Mouse (Mus musculus) small intestine, adult 2 months (tissue): ENCODE results near the gene Rps6ka3. TPM values are rescaled to one million over a fixed set of nuclear protein-coding genes. Genes with fewer than 3 reads are reported as not detected.

Experiments
- H3K27ac ChIP-seq: fragments of 200-500 bp; 2 replicates; pipeline ENCODE4 v1.5.1; 2012; ENCODE audit warnings: low read depth, low read length, control low read depth, inconsistent platforms; ENCODE audit not compliant: insufficient read depth
- H3K27me3 ChIP-seq: fragments of 200-500 bp; 2 replicates; pipeline ENCODE4 v1.6.1; 2012; ENCODE audit warnings: mild to moderate bottlenecking, moderate library complexity, low read length, inconsistent platforms; ENCODE audit not compliant: control insufficient read depth, insufficient read depth
- H3K36me3 ChIP-seq: fragments of 200-500 bp; 2 replicates; pipeline ENCODE4 v1.6.1; 2012; ENCODE audit warnings: mild to moderate bottlenecking, low read length, control low read depth, inconsistent platforms; ENCODE audit not compliant: control insufficient read depth, insufficient read depth
- H3K4me1 ChIP-seq: fragments of 200-500 bp; 2 replicates; pipeline ENCODE4 v1.6.1; 2012; ENCODE audit warnings: low read length, inconsistent platforms, mixed read lengths; ENCODE audit not compliant: control insufficient read depth, insufficient read depth, insufficient read length
- H3K4me3 ChIP-seq: fragments of 200-500 bp; 2 replicates; pipeline ENCODE4 v1.5.1; 2012; ENCODE audit warnings: low read depth, mild to moderate bottlenecking, control low read depth, inconsistent platforms, low read length, moderate library complexity
- CTCF ChIP-seq: fragments of 200-500 bp; IDR thresholded peaks from 2 replicates; pipeline ENCODE4 v1.5.1; 2012; ENCODE audit warnings: low read depth, mild to moderate bottlenecking, control low read depth, inconsistent platforms, low read length, moderate library complexity, mixed read lengths; ENCODE audit not compliant: insufficient replicate concordance, insufficient read length; ENCODE audit errors: extremely low read depth
- POLR2A ChIP-seq: fragments of 200-500 bp; IDR thresholded peaks from 2 replicates; pipeline ENCODE4 v1.6.1; 2012; ENCODE audit warnings: low read depth, mild to moderate bottlenecking, control low read depth, inconsistent platforms, low read length, moderate library complexity
- WGBS: fragments of 180-500 bp; shearing (Covaris S2); methylation state at CpG from one replicate; pipeline ENCODE4 v1.1.7; 2018; 5-methylcytosine and 5-hydroxymethylcytosine counted together
- polyA plus RNA-seq: library from polyadenylated mRNA; depleted of rRNA; stranded (reverse); fragments of >200 nt; gene quantifications from 2 replicates; pipeline ENCODE4 v1.2.3, GENCODE M21; 2012

Gene Rps6ka3
- polyA plus RNA-seq, 1 experiment = 7.8 TPM

GRCm38 (mm10) chrX:159321342-159321741, 111.2 kb downstream of the Rps6ka3 start:
- no peaks in the 10 kb centered on the region for H3K27me3 ChIP-seq
- 32% methylated on average over 8 of the region's 8 CpGs for WGBS
- 0 out of 2 replicates have a peak, but pooled peaks cover 1% of the 10 kb centered on the region for H3K36me3 ChIP-seq
- no peak overlapping the region for H3K4me3 ChIP-seq
- no peaks in the 10 kb centered on the region for H3K4me1 ChIP-seq
- no peak overlapping the region for H3K27ac ChIP-seq
- TF ChIP-seq CTCF = peak; percentile 62; the same call in 1 of the 2 replicates
- no peak for TF ChIP-seq POLR2A

DNA sequence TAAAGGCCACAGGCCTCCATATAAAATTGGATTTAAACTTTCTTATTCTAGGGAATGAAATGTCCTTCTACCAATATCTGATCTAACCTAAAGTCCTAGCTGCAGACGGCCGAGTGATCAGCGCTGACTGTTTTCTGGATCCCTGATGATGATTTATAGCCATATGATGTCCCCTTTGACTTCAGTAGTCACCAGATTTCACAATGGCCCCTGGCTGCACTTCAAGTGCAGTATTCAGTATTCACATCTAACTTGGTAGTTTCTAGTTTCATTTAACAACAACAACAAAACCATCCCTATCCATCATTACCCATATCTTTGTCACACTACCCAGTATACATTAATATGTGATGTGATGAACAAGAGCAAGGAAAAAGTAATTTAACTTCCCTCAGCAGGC, 154.4 kb downstream of the Rps6ka3 start:
- H3K27me3 ChIP-seq = no peaks in the 10 kb centered on the region
- no peak overlapping the region for H3K4me3 ChIP-seq
- 84% methylated on average over 3 of the region's 3 CpGs for WGBS
- H3K36me3 ChIP-seq = peaks cover 6% of the 10 kb centered on the region
- no peak overlapping the region for H3K27ac ChIP-seq
- no peaks in the 10 kb centered on the region for H3K4me1 ChIP-seq
- TF ChIP-seq POLR2A (no peak), CTCF (no peak)

DNA sequence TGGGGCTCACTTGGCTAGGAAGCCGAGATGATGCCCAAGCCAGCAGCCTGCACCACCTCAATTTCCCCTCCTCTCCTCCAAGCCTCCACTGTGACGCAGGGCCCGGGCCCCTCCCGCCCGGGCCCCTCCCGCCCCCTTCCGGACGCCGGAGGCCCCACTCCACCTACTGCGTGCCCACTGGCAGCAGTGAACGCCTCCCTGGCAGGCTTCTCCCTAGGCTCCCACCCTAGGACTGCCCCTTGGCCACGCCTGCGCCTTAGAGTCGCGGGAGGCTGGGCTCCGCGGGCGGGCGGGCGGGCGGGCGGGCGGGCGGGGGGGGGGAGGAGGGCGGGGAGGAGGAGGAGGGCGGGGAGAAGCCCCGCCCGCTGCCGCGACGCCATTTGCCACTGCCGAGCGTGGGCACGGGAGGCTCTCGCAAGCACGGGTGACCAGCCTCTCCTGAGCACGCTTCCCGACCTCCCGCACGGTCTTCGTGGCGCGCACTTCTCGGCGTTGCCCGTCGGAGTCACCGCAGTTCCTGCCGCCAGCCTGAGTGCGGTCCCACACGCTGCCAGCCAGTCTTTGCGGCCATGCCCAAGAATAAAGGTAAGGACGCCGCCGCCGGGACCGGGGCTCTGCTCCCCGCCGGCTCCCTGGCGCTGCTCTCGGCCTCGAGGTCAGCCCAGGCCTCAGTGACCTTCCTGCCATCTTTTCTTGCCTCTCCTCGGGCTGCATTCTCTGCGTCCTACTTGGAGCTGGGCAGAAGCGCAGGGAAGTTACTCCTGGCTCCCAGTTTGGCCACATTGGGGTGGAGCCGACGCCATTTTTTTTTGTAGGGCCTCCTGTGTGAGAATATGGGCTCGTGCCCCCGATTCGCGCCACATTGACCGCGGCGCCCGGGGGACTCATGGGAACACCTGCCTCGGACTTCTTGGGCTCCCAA, 162.0 kb downstream of the Rps6ka3 start, which contains the start of gene Eif1ax:
Eif1ax (plus strand) TSS at position 348 of the 922 bp plus-strand sequence.
- TF ChIP-seq POLR2A = no peak
- TF ChIP-seq CTCF = no peak
- peak within 1 kb of the TSS; percentile 100 for H3K4me3 ChIP-seq
- WGBS = 10% methylated on average over 56 of the region's 76 CpGs

DNA sequence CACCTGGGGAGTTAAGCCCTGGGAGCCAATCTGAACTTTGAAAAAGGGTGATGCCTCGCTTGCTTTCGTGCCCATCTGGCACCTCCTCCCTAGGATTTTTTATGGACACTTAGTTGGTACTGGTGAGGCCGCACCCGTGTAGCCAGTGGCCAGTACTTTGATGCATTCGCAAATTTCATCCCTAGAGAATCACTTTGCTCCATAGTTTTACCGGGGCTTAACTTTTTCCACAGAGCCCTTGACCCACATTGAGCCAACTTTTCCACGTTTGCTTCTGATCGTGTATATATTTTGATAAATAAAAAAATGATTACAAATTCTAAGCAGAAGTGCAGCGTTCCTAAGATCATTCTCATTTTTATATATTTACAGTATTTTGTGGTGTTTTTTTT, 162.6 kb downstream of the Rps6ka3 start:
- no peak for TF ChIP-seq CTCF
- no peak for TF ChIP-seq POLR2A
- peak overlapping the region; percentile 100 for H3K4me3 ChIP-seq
- WGBS = 17% methylated on average over 9 of the region's 9 CpGs
- H3K4me1 ChIP-seq = no peaks in the 10 kb centered on the region
- H3K36me3 ChIP-seq = peaks cover 2% of the 10 kb centered on the region; the same call in 1 of the 2 replicates
- H3K27me3 ChIP-seq = no peaks in the 10 kb centered on the region
- 0 out of 2 replicates have a peak overlapping the region, but pooled peaks have one; percentile 50 for H3K27ac ChIP-seq

More for the DNA sequence above, 162.0 kb downstream of the Rps6ka3 start, which contains the start of gene Eif1ax:
- Histone ChIP-seq H3K27ac (peak within 1 kb of the TSS; percentile 50), H3K36me3 (no peaks in the 10 kb centered on the region; the same call in 1 of the 2 replicates), H3K27me3 (no peaks in the 10 kb centered on the region), H3K4me1 (no peaks in the 10 kb centered on the region)

DNA sequence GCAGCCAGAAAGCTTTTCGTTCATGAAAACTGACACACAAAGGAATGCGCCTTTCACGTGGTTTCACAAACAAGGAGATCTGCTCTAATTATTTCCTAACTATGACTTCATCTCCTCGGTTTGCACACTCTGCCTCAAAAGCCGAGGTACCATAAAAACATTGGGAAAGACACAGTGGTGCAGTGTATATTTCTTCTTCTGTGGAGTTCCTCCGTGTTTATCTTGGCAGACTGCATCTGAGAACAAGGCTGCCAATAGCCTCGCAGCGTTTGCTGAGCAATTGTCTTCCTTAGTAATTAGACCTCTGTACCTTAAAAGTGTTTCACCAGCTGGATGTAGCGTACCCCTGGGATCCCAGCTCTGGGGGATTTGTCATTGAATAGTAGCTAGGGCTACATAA, 177.0 kb downstream of the Rps6ka3 start:
- no peak for TF ChIP-seq CTCF
- no peak for TF ChIP-seq POLR2A
- H3K27me3 ChIP-seq = no peaks in the 10 kb centered on the region
- no peaks in the 10 kb centered on the region for H3K4me1 ChIP-seq
- 52% methylated on average over 9 of the region's 9 CpGs for WGBS
- 0 out of 2 replicates have a peak, but pooled peaks cover 7% of the 10 kb centered on the region for H3K36me3 ChIP-seq
- H3K4me3 ChIP-seq = no peak overlapping the region
- no peak overlapping the region for H3K27ac ChIP-seq

GRCm38 (mm10) chrX:159388953-159389352, 178.8 kb downstream of the Rps6ka3 start:
- Histone ChIP-seq H3K36me3 (0 out of 2 replicates have a peak, but pooled peaks cover 6% of the 10 kb centered on the region), H3K4me1 (no peaks in the 10 kb centered on the region), H3K27ac (no peak overlapping the region), H3K27me3 (no peaks in the 10 kb centered on the region), H3K4me3 (no peak overlapping the region)
- TF ChIP-seq POLR2A = no peak
- no peak for TF ChIP-seq CTCF

DNA sequence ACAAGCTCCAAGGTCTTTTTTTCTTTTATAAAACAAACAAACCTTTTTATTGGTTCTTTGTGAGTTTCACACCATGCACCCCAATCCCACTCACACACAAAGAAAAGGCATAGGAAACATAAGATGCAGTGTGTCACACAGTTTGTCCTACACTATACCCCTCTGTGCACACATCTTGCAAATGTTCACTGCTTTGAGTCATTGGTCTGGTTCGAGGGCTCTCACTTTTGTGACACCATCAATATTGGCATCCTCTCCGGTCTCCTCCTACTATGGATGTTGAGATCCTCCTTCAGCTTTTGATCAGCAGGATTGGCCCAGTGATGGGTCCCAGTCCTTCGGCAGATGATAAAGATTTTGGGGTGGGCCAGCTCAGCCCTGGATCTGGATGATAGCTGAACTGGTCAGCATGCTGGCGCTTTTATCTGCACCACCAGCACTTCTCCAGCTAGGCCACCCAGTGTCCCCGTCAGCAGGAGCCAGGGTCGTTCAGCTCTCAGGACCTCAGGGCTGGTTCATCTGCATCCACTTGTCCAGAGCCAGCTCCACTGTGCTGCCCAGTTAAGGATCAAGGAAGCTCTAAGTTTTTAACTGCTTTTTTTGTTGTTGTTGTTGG, 180.3 kb downstream of the Rps6ka3 start:
- H3K4me3 ChIP-seq = no peak overlapping the region
- H3K27ac ChIP-seq = no peak overlapping the region
- H3K36me3 ChIP-seq = 0 out of 2 replicates have a peak, but pooled peaks cover 4% of the 10 kb centered on the region
- no peak for TF ChIP-seq POLR2A
- H3K4me1 ChIP-seq = no peaks in the 10 kb centered on the region
- no peaks in the 10 kb centered on the region for H3K27me3 ChIP-seq
- 85% methylated on average over 6 of the region's 6 CpGs for WGBS
